Mouse (Mus musculus): Measurements from ENCODE around the gene Slc35e2. TPM values are rescaled to one million over a fixed set of nuclear protein-coding genes. Genes with fewer than 3 reads are reported as not detected.
A peak's percentile ranks its signal among the peaks of the same experiment; 100 is the strongest.

Gene Slc35e2
- total RNA-seq, 2 experiments from 2014 or later: 12.2 to 13.1 TPM

DNA sequence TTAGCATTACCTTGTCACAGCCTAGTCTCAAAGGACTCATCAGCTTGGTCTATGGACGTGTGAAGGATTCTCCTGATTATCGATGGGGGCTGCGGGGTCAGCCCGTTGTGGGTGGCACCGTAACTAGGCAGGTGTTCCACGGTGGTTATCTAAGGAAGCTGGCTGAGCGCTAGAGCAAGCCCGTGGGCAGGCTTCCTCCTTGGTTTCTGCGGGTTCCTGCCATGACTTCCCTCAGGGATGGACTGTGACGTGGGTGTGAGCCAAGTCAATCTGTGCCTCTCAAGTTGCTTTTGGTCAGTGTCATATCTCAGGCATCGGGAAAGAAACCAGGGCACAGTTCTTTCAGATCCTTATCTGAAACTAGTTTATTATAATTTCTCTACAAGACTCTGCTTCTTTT lies 26.3 kb upstream of the Slc35e2 start:
- intact Hi-C loops (cut with DNase I): no loop called here
- no peak for DNase-seq

GRCm38 (mm10) chr4:155575521-155575920 lies 25.7 kb upstream of the Slc35e2 start:
- intact Hi-C loops (cut with DNase I): no loop called here
- no peak for DNase-seq

DNA sequence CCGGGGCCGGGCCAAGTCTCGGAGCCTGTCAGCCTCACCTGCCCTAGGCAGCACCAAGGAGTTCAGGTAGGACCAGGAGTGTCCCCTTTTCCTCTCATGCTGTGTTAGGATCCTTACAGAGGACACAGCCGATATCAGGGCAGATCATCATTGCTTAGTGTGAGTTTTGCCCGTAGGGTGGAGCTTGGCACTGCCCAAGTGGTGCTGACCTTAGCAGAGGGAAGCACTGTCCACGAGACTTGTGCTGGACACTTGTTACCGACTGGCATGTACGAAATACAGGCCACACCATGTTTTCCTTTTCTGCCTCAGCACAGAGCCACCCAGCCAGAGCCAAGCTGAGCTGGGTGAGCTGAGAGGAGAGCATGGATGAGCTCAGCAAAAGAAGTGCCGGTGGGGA lies 24.1 kb upstream of the Slc35e2 start:
- intact Hi-C loops (cut with DNase I): no loop called here

GRCm38 (mm10) chr4:155577741-155578140 lies 23.5 kb upstream of the Slc35e2 start:
- no peak for DNase-seq
- intact Hi-C loops (cut with DNase I): no loop called here

More for the DNA sequence above, 24.1 kb upstream of the Slc35e2 start:
- no peak for DNase-seq

GRCm38 (mm10) chr4:155578336-155579125 lies 22.7 kb upstream of the Slc35e2 start:
- DNase-seq: peak; percentile 48 to 57
- intact Hi-C loops (cut with DNase I): no loop called here

DNA sequence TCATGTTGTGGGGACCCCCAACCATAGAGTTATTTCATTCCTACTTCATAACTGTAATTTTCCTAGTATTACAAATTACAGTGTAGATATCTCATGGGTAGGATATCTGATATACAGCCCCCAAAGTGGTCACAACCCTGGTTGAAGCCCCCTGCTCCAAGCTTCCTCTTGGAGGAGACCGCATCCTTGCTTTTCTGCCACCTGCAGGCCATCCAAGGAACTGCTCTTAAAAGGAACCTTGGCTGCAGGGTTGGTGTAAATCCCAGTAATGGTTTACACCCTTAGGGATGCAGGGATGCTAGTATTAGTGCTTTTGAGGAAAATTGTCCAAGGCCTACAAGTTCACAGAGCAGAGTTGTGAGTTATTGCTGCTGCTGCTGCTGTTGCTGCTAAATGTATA lies 20.8 kb upstream of the Slc35e2 start:
- intact Hi-C loops (cut with DNase I): loop anchor here (1.0 to 5.0 kb wide), 2 partner anchors 99 to 213 kb away; no protein-coding TSS in a partner anchor
- DNase-seq: peak; percentile 58 to 80

DNA sequence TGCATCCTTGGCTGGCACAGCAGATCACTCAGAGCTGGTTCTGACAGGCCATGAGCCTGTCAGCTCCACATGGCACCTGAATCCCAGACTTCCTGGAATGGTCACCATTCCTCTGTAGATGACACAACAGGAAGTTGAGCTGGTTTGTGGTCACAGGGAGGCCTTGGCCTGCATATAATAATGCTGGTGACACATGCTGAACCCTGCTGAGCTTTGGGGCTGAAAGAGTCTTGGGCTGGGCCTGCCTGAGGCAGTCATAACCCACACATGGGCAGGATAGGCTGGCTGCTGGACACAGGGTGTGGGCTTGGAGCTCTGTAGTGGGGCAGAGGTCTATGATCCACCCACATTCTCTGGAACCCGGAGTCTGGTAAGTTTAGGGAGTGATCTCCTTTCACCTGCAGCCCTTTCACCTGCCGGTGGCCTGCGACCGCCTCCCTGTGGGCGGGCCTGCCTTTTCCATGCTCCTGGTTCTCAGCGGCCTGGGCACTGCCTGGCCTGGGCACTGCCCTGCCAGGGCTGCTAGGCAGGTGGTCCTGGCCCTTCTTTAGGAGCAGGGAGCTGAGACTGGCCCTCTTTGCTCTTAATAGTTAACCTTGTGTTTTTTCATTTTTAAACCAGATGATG lies 18.8 kb upstream of the Slc35e2 start:
- DNase-seq: no peak
- intact Hi-C loops (cut with DNase I): loop anchor here (5.0 kb wide), 1 partner anchor 215 kb away; no protein-coding TSS in a partner anchor

DNA sequence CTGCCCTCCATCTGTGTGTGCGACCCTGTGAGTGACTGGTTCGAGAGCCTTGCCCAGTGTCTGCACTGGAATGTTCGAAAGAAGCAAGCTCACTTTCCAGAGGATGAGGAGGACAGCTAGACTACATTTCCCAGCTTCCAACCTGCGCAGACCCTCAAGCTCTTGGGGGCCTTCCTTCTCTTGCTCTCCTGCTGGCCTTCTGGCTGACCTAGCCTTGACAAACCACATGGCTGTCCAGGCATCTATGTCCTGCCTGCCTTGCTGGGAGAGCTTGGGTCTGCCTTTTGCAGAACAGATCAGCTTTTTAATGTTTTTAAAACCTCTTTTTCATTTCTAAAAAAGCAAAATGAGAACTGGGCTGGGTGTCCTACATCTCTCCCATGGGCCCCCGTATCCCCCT lies 11.9 kb upstream of the Slc35e2 start:
- DNase-seq: no peak
- intact Hi-C loops (cut with DNase I): no loop called here

DNA sequence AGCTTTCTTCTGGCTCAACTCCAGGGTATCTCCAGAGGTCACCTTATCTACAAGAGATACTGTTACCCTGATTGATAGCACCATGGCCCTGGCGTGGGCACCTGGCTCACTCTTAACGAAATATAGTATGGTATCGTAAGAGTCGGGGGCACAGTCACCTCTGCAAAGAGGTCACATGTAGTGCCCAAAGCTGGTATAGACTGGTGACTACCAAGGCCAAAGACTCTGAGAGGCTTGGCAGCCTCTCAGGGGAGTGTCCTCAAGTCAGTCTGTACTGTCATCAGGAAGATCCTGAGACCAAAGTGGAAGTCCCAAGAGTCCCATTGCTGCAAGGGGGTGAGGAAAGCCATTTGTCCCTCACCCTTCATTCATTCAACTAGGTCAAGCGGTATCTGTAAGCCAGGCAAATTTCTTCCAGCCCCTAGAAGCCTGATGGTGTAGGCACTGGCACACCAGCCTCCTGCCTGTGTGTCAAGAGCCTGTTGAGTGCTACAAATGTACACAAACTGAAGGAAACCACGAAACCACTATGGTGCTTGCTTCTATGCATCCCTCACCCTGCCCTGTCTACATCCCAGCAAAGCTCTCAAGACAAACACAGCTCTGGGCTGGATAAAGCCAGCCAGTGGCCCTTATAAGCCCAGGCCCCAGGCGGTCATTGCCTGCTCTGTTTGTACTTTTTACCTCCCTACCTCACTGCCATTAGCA lies 10.1 kb upstream of the Slc35e2 start:
- no peak for DNase-seq
- intact Hi-C loops (cut with DNase I): no loop called here

DNA sequence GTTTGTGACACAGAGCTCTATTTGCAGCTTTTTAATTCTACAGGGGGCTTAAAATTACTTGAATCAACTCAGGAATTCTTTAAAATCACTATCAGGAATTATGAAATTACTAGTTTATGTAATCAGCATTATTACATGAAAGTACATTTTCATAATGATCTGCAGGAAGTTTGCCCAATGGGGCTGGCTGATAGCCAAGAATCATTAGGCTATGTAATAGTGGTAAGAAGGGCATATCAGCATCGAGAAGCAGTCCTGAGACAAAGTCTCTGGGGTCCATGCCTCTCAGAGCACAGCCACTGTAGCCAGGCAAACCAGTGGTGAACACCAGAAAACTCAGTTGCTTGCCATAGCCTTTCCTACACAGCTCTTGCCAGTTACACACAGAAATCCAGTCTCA lies 7.4 kb upstream of the Slc35e2 start:
- intact Hi-C loops (cut with DNase I): no loop called here
- no peak for DNase-seq

DNA sequence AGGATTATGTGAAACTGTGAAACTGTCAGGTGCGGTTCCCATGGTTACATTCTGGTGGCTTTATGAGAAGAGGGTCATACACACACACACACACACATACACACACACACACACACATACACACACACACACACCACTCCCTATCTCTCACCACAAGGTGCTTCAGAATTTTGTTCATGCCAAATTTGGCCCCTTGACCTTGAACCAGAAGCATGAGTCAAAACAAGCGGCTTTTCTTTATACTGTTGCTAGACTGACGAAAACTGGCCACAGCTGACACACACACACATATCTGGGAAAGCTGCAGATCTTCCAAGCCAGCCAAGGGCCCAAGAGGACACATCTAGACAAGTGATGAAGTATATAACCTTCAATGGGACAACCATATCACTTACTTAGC lies 5.4 kb upstream of the Slc35e2 start:
- intact Hi-C loops (cut with DNase I): no loop called here
- DNase-seq: no peak

GRCm38 (mm10) chr4:155596606-155597005 lies 4.6 kb upstream of the Slc35e2 start:
- no peak for DNase-seq
- intact Hi-C loops (cut with DNase I): no loop called here

DNA sequence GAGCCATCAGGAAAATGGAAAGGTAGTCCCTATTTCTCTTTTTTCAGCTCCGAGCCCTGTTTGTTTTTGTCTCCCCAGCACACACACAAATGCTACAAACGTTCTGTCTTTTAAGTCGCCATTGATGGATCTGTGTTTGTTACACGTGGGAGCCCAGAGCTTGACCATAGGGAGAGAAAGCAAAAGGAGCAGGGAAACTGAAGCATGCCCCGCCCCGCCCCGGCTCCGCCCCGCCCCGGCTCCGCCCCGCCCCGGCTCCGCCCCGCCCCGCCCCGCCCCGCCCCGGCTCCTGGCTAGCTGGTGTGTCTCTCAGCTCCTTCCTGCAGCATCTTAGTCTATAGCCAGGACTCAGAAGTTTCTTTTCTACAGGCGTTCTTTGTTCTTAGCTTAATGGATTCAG lies 2.7 kb upstream of the Slc35e2 start:
- intact Hi-C loops (cut with DNase I): no loop called here
- no peak for DNase-seq

GRCm38 (mm10) chr4:155599901-155600825 lies 1.1 kb upstream of the Slc35e2 start:
- intact Hi-C loops (cut with DNase I): no loop called here
- DNase-seq: no peak

- intact Hi-C loops (cut with DNase I): no loop called here
- DNase-seq: no peak
Observed at GRCm38 (mm10) chr4:155601997-155602456, 811 bp downstream of the Slc35e2 start.

DNA sequence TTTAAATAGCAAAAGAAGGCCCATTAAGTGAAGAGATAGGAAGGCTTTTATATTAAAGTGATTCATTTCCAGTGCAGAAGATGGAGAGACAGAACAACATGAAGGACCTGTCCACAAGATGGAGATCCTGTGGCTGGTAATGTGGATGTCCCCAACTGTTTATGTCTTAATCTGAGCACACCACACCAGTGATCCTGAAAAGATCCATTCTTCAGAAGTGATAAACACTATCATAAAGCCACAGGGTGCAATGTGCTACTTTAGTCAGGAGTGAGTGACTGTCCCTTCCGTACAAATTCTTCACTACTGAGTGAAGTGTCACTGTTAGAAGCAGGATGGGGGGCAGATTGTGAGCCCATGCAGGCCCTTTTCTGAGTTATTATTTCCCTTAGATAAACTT lies 1.5 kb downstream of the Slc35e2 start:
- no peak for DNase-seq
- intact Hi-C loops (cut with DNase I): no loop called here

- intact Hi-C loops (cut with DNase I): no loop called here
- DNase-seq: no peak
Observed at GRCm38 (mm10) chr4:155603801-155604200, 2.6 kb downstream of the Slc35e2 start.

DNA sequence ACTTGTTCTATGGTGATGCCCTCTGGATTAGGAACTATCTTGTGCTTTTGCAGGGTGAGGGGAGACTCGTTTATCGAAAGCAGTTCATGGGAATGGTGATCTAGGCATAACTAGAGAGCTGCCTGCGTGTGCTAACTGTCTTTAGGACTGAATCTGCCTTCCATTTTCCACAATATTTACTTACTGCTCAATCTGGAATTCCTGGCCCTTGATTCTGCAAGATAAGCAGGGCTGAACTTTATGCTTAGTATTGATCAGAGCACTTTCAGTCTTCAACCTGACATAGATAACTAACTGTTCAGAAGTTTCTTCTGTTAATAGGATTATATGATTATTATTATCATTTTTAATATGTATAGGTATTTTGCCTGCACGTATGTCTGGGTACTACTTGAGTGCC lies 3.9 kb downstream of the Slc35e2 start:
- DNase-seq: no peak
- intact Hi-C loops (cut with DNase I): no loop called here

GRCm38 (mm10) chr4:155606825-155607224 lies 5.6 kb downstream of the Slc35e2 start:
- DNase-seq: no peak
- intact Hi-C loops (cut with DNase I): no loop called here

GRCm38 (mm10) chr4:155611860-155612259 lies 10.6 kb downstream of the Slc35e2 start:
- no peak for DNase-seq
- intact Hi-C loops (cut with DNase I): no loop called here
